Mouse (Mus musculus) hindbrain, embryonic 14.5 days (tissue): ENCODE results near the gene Trim9. TPM values are rescaled to one million over a fixed set of nuclear protein-coding genes. Genes with fewer than 3 reads are reported as not detected.

Experiments used
- ATAC-seq: fragments of 200-750 bp; cut with Nextera tagmentation; 2 replicates; pipeline ENCODE4 v1.8.0; 2017; ENCODE audit warnings: moderate number of reproducible peaks, mild to moderate bottlenecking, moderate TSS enrichment, moderate library complexity; ENCODE audit not compliant: low FRiP score
- DNase-seq: peaks from one replicate; pipeline ENCODE4 v3.0.0-alpha.2; 2015; ENCODE audit warnings: low spot score
- H3K27ac ChIP-seq: fragments of 300-500 bp; sonication (generic); 2 replicates; pipeline ENCODE4 v1.5.1; 2014; ENCODE audit warnings: mild to moderate bottlenecking, moderate library complexity
- H3K27me3 ChIP-seq: fragments of 300-500 bp; sonication (generic); 2 replicates; pipeline ENCODE4 v1.6.1; 2014; ENCODE audit warnings: mild to moderate bottlenecking, low read length, mixed read lengths; ENCODE audit not compliant: control insufficient read depth, insufficient read depth
- H3K36me3 ChIP-seq: fragments of 300-500 bp; sonication (generic); replicated peaks from 2 replicates; pipeline ENCODE4 v1.6.1; 2014; ENCODE audit not compliant: control insufficient read depth, insufficient read depth
- H3K4me1 ChIP-seq: fragments of 300-500 bp; sonication (generic); replicated peaks from 2 replicates; pipeline ENCODE4 v1.6.1; 2014; ENCODE audit warnings: antibody characterized with exemption, low read length, mixed read lengths; ENCODE audit not compliant: control insufficient read depth, insufficient read depth
- H3K4me2 ChIP-seq: fragments of 300-500 bp; sonication (generic); replicated peaks from 2 replicates; pipeline ENCODE4 v1.6.1; 2014; ENCODE audit warnings: mild to moderate bottlenecking, moderate library complexity
- H3K4me3 ChIP-seq: fragments of 300-500 bp; sonication (generic); replicated peaks from 2 replicates; pipeline ENCODE4 v1.5.1; 2014; ENCODE audit warnings: mild to moderate bottlenecking, low read length
- H3K9ac ChIP-seq: fragments of 300-500 bp; sonication (generic); 2 replicates; pipeline ENCODE4 v1.6.1; 2014
- H3K9me3 ChIP-seq: fragments of 300-500 bp; sonication (generic); 2 replicates; pipeline ENCODE4 v1.6.1; 2016; ENCODE audit warnings: low read length; ENCODE audit not compliant: control insufficient read depth
- WGBS: fragments of 180-500 bp; shearing (Covaris S2); extraction: QIAGEN DNeasy Blood & Tissue Kit; methylation state at CpG from one replicate; pipeline ENCODE4 v1.1.7; 2014; 5-methylcytosine and 5-hydroxymethylcytosine counted together
- polyA plus RNA-seq: library from polyadenylated mRNA; unstranded; fragments of >200 nt; fragmentation: Nextera tagmentation; extraction: Ambion mirVana; gene quantifications from 2 replicates; pipeline ENCODE4 v1.2.1, GENCODE M21; 2014

The Trim9 gene
- polyA plus RNA-seq, 1 experiment from 2014 or later = 77.8 TPM

GRCm38 (mm10) chr12:70280381-70280780, 67.0 kb downstream of the Trim9 start:
- WGBS = 93% methylated on average over 10 of the region's 10 CpGs
- Histone ChIP-seq H3K4me3 (no peak overlapping the region), H3K4me1 (no peaks in the 10 kb centered on the region), H3K27ac (no peak overlapping the region), H3K9ac (no peak overlapping the region), H3K36me3 (peaks cover 49% of the 10 kb centered on the region), H3K4me2 (no peak overlapping the region), H3K9me3 (no peaks in the 10 kb centered on the region), H3K27me3 (no peaks in the 10 kb centered on the region)
- DNase-seq = no peak
- ATAC-seq = no peak

- WGBS = 63% methylated on average over 12 of the region's 12 CpGs
- Histone ChIP-seq H3K4me3 (no peak overlapping the region), H3K9ac (no peak overlapping the region), H3K9me3 (no peaks in the 10 kb centered on the region), H3K4me2 (no peak overlapping the region), H3K4me1 (no peaks in the 10 kb centered on the region), H3K27me3 (no peaks in the 10 kb centered on the region), H3K36me3 (peaks cover 44% of the 10 kb centered on the region), H3K27ac (no peak overlapping the region)
- DNase-seq (no peak), ATAC-seq (no peak)
Measured at GRCm38 (mm10) chr12:70277071-70277939, 70.1 kb downstream of the Trim9 start.

- no peak overlapping the region for H3K4me3 ChIP-seq
- no peaks in the 10 kb centered on the region for H3K4me1 ChIP-seq
- DNase-seq (no peak), ATAC-seq (no peak)
- H3K27ac ChIP-seq = no peak overlapping the region
- H3K9ac ChIP-seq = no peak overlapping the region
- H3K9me3 ChIP-seq = no peaks in the 10 kb centered on the region
- 82% methylated on average over 6 of the region's 6 CpGs for WGBS
- peaks cover 42% of the 10 kb centered on the region for H3K36me3 ChIP-seq
- H3K27me3 ChIP-seq = no peaks in the 10 kb centered on the region
- no peak overlapping the region for H3K4me2 ChIP-seq
Measured at GRCm38 (mm10) chr12:70269724-70270123, 77.7 kb downstream of the Trim9 start.

GRCm38 (mm10) chr12:70267314-70267713, 80.1 kb downstream of the Trim9 start:
- WGBS = 89% methylated on average over 9 of the region's 9 CpGs
- Histone ChIP-seq H3K27ac (no peak overlapping the region), H3K36me3 (peaks cover 37% of the 10 kb centered on the region), H3K4me2 (no peak overlapping the region), H3K4me3 (no peak overlapping the region), H3K9me3 (no peaks in the 10 kb centered on the region), H3K4me1 (no peaks in the 10 kb centered on the region), H3K27me3 (no peaks in the 10 kb centered on the region), H3K9ac (no peak overlapping the region)
- ATAC-seq = no peak
- no peak for DNase-seq

GRCm38 (mm10) chr12:70266494-70266931, 80.9 kb downstream of the Trim9 start:
- Histone ChIP-seq H3K27ac (no peak overlapping the region), H3K4me1 (no peaks in the 10 kb centered on the region)

GRCm38 (mm10) chr12:70263721-70264120, 83.7 kb downstream of the Trim9 start:
- Histone ChIP-seq H3K9me3 (no peaks in the 10 kb centered on the region), H3K4me2 (no peak overlapping the region), H3K4me1 (no peaks in the 10 kb centered on the region), H3K4me3 (no peak overlapping the region), H3K9ac (no peak overlapping the region), H3K36me3 (peaks cover 35% of the 10 kb centered on the region), H3K27me3 (no peaks in the 10 kb centered on the region), H3K27ac (no peak overlapping the region)
- WGBS = 18% methylated on average over 7 of the region's 7 CpGs
- ATAC-seq (no peak), DNase-seq (no peak)

More at GRCm38 (mm10) chr12:70266494-70266931, 80.9 kb downstream of the Trim9 start:
- WGBS = 39% methylated on average over 8 of the region's 8 CpGs
- H3K36me3 ChIP-seq = peaks cover 32% of the 10 kb centered on the region
- DNase-seq (no peak), ATAC-seq (no peak)
- H3K4me2 ChIP-seq = no peak overlapping the region
- H3K9ac ChIP-seq = no peak overlapping the region
- no peaks in the 10 kb centered on the region for H3K27me3 ChIP-seq
- no peak overlapping the region for H3K4me3 ChIP-seq
- H3K9me3 ChIP-seq = no peaks in the 10 kb centered on the region

GRCm38 (mm10) chr12:70262271-70262953, 85.0 kb downstream of the Trim9 start:
- 95% methylated on average over 17 of the region's 17 CpGs for WGBS

GRCm38 (mm10) chr12:70251210-70251884, 96.1 kb downstream of the Trim9 start:
- no peak overlapping the region for H3K4me3 ChIP-seq
- peaks cover 24% of the 10 kb centered on the region for H3K4me1 ChIP-seq
- H3K27ac ChIP-seq = no peak overlapping the region
- H3K9ac ChIP-seq = no peak overlapping the region
- H3K36me3 ChIP-seq = no peaks in the 10 kb centered on the region
- 78% methylated on average over 15 of the region's 15 CpGs for WGBS
- H3K4me2 ChIP-seq = no peak overlapping the region
- ATAC-seq = no peak
- no peaks in the 10 kb centered on the region for H3K9me3 ChIP-seq
- no peak for DNase-seq
- H3K27me3 ChIP-seq = no peaks in the 10 kb centered on the region

More at GRCm38 (mm10) chr12:70262271-70262953, 85.0 kb downstream of the Trim9 start:
- no peak overlapping the region for H3K9ac ChIP-seq
- no peak overlapping the region for H3K27ac ChIP-seq
- H3K36me3 ChIP-seq = peaks cover 25% of the 10 kb centered on the region
- H3K27me3 ChIP-seq = no peaks in the 10 kb centered on the region
- no peaks in the 10 kb centered on the region for H3K9me3 ChIP-seq
- H3K4me2 ChIP-seq = no peak overlapping the region
- no peak overlapping the region for H3K4me3 ChIP-seq
- no peaks in the 10 kb centered on the region for H3K4me1 ChIP-seq
- ATAC-seq (no peak), DNase-seq (no peak)

- WGBS = 57% methylated on average over 10 of the region's 10 CpGs
- Histone ChIP-seq H3K4me2 (no peak overlapping the region), H3K4me3 (no peak overlapping the region), H3K9ac (0 out of 2 replicates have a peak overlapping the region, but pooled peaks have one; percentile 33), H3K27ac (peak overlapping the region; percentile 56; the same call in 1 of the 2 replicates), H3K4me1 (peaks cover 24% of the 10 kb centered on the region), H3K36me3 (no peaks in the 10 kb centered on the region), H3K9me3 (no peaks in the 10 kb centered on the region), H3K27me3 (no peaks in the 10 kb centered on the region)
- ATAC-seq (no peak), DNase-seq (no peak)
Measured at GRCm38 (mm10) chr12:70249616-70250157, 97.7 kb downstream of the Trim9 start.
